14 mouse cellular contexts compared by ENCODE assay signal in genomic region chr13:95007281-95007680, GRCm38 (mm10).
"Had no signal": no experiment of that assay in that cellular context is flagged by ENCODE, and none has a peak within 500 bp of the region (broad histone marks: within the 10 kb centered on the region; RNA-seq: fewer than 3 reads in every experiment).

No protein-coding gene starts in this region.

- DNase-seq: kidney, adult 2 months; kidney, postnatal 14 days; layer of hippocampus, postnatal 36 days; lung, embryonic 14.5 days; lung, postnatal 10 days; lung, postnatal 4 days; right cerebral cortex, adult 18-20 months; right cerebral cortex, postnatal 4 days; spleen, adult 18-20 months; thymus, adult 2 months; thymus, postnatal 4 days had no signal

- ATAC-seq: intestine, embryonic 16.5 days; liver, embryonic 12.5 days; midbrain, embryonic 13.5 days had no signal
